Mouse (Mus musculus): ENCODE results near the gene Tcp11l2.

Tcp11l2 gene

DNA sequence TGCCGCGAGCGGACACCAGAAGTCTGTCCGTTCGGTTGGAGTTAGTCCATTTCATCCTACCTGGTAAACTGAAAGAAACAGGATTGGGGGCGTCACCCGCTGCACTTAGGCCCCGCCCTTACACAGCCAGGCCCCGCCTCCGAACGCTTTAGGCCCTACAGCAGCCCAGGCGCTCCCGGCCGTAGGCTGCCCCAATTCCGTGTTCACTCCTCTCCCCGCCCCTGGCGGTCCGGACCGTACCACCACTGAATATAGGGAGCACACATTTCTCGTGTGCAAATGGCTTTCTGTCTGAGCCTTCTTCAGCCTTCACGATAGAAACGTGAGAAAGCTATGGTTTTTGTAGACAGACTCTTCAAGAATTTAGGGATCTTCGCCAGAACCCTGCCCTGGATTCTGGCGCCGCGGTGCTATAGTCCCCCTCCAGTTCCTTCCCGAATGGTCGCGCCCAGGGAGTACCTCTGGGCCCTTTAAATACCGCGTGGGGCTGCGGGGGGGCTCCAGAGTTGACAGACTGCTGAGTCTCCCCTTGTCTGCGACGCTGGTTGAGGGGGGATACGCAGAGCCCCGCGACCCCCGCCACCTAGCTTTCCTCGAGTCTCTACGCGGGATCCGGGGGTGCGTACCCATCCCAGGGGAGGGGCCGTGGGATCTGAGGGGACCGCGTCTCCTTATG is at the start of gene Tcp11l2:
Gene Tcp11l2 (plus strand): TSS at position 232 of the 676 bp plus-strand sequence.
- peak; percentile 91 for DNase-seq (ENCODE audit: low spot score)

DNA sequence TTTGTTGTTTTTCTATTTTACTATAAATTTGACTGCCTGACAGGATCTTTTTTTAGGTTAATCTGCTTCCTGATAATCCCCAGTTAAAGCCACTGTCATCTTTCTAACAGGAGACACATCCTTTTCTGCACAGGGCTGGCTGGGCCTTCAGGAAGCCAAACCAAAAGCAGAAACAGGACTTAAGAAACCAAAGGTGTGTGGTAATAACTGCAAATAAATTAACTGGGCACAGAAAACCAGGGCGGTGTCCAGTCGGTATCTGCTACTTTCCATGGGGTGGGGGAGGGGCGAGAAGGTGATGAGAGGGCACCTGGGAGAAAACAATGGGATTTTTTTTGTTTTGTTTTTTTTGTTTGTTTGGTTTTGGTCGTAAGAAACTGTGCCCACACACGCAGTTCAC is 49.4 kb upstream of the Tcp11l2 start:
- DNase-seq (ENCODE audit: low spot score) = no peak

DNA sequence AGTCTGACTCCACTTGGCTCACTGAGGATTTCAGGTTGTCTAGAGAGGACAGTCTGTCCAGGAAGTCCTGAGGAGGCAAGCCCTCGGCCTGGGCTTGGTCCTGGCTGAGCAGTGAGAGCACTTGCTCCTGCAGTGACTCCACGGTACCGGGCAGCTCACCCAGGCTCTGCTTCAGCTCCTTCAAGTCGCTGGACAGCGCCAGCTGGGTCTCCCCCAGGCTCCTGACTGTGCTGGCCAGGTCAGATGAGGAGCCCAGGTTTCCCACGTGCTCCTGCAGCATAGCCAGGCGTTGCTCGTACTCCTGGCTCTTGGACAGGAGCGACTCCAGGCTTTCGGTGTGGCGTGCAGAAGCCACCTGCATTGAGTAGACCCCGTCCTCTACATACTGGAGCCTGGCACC is 48.8 kb upstream of the Tcp11l2 start:
- DNase-seq (ENCODE audit: low spot score) = no peak

DNA sequence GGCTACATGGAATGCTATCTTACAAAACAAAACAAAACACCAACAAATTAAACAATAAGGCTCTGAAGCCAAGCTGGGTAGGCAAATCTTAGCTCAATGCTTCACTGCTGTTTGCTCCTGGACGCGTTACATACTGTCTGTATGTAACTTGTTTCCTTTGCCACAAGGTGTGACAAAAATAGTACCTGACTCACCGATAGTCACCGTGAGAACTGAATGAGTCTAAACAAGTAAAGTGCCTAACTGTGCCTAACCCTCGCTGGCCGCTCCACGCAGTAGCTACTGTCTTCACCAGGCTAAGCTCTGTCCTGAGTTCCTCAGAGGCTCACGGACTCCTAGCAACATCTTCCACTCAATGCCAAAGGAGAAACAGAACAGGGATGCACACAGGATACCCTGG is 46.0 kb upstream of the Tcp11l2 start:
- DNase-seq (ENCODE audit: low spot score) = no peak

DNA sequence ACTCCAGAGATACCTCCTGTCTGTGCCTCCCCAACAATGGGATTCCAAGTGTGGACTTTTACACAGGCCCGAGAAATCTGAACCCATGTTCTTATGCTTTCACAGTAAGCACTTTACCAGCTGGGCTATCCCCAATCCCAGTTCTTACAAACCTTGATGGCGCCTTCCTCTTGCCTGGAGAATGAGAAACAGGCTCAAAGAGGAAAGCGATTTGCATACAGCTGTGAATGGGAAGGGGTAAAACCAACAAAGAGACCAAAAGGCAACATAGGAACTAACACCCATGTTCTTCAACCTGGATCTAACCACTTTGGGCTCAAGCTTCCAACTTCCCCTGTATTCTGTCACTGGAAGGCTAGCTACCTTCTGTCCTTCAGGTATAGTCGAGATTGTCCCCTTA is 44.9 kb upstream of the Tcp11l2 start:
- DNase-seq (ENCODE audit: low spot score) = no peak

DNA sequence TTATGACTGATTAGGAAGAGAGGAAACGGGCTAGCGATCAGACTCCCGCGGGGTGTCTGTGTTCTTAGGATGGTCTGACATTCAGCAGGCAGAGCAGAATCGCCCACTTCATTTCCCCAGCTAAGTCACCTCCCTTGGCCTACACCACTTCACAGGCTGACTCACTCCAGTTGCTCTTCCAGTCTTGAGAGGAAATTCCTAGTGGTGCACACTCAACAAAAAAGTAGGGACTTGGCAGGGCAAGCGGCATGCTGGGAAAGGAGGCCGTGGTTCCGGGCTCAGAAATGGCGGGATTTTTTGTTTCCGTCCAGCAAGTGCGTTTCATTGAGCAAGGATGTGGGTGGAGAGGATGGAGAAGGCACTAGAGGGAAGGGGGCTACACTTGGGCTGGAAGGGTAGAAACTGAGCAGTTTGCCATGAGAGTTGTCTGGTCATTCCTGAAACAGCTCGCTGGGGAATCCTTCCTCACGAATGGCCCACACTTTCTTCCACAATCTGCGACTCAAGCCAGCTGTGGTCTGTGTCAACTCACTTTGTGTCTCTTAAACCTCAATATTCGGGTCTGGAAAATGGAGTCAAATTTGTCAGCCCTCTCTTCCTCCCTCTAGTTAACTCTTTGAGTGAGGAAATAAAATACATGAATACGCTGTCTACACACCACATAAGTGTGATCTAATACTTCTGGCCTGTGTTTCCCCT is 44.1 kb upstream of the Tcp11l2 start:
- no peak for DNase-seq (ENCODE audit: low spot score)

DNA sequence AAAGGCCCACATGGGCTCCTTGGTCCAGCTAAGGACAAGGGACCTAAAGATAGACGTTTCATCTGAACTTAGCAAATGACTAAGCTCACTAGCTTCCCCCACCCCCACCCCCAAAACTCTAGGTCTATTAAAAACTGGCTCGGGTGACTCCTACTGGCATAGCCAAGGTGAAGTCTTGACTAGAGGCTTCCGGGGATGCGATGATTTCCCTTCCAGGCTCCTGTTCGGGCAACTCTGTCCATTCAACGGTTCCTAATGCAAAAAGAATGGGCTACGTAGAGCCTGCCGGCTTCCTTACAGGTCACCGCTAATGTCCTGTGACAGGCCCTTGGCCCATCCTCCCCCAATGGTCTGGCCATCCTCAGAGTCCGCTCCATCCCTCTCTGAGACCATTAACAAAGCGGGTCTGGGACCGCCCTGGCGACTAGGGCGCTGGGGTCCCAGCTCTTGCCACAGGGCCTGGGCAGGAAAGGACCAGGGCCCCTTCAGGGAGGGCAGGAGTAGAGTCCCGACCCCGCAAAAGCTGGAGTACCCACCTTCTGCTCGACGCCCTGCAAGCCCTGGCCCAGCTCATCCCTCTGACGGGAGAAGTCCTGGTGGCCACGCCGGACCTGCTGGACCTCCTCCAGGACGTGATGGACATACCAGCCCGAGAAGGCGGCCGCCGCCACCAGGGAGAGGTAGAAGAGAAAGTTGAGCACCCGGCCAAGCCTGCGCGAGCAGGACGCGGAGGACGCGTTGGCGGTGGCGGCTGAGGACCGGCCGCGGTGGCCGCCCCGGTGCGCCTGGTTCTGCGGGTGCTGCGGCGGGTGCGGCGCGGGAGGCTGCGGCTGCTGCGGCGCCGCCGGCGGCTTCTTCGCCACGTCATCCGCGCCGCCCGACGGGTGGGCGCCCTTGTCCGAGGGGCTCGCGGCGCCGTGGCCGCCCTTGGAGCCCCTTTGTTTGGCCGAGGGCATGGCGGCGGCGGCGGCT is 43.2 kb upstream of the Tcp11l2 start:
- DNase-seq (ENCODE audit: low spot score) = peak; percentile 22

DNA sequence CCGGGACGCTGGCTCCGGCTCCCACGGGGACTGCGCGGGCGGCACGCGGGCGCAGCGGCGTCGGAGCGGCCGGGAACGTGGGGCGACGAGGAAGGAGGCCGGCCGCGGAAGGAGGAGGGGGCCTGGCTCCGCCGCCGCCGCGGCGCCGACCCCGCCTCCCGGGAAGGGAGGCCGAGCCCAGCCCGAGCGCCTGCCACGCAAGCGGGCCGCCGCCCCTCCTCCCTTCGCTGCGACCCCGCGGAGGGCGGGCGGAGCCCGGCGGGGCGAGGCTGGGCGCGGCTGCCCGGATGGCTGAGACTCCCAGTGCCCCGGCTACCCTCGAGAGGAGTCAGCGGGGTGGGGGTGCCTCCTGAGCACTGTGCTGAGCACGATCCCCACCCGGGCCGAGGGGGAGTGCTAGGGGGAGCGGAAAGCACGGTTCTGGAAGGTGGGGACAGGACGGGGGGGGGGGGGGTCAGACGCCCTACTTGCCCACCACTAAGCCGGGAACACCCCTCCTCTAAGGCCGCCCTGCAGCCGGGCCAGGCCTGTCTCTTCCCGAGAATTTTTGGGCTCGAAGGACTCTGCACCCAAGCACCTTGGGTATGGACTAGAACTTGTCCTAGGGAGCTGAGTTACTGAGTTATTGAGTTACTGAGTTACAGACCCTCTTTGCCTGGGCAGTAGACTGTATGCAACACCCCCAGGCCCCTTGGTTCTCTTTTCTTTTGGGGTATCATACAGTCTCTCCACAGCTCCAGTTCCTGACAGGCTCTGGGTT is 42.3 kb upstream of the Tcp11l2 start, which contains the start of gene Ckap4:
Gene Ckap4 (minus strand): TSS at position 151 of the 760 bp plus-strand sequence.
- DNase-seq (ENCODE audit: low spot score) = peak; percentile 71

DNA sequence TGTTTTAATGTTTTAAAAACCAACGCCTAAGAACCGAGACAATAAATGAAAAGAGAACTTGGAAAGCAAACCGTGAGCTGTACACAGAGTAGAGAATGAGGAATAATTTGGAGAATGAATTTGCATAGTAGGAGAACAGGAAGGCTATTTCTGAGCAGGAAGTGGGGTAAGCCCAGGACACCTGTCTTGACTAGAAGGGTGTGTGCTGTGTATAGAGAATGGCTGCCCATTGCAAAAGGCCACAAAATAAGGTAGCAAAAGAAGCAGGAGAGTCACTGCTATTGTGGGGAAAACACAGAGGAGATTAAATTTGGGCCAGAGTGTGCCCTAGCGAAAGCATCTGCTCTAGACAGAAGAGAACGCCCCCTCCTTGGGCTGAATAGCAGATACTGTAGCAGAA is 41.0 kb upstream of the Tcp11l2 start:
- DNase-seq (ENCODE audit: low spot score) = no peak

DNA sequence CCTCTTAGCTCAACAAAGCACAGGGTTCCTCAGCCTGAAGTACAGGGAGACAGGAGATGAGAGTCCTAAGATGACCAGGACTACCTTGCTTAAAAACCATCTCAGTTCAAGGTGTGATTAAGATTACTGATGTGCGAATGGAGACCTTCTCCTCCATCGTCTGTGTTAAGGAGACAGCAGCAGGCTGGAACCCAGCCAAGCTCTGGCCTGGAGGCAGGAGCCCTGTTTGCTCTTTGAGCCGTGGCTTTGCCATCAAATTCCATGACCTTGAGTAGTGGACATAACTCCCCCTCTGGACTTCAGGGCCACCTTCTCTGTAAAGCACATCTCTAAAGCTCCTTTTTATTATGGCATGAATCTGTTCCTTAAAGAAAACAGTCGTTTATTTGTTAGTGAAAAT is 40.6 kb upstream of the Tcp11l2 start:
- DNase-seq (ENCODE audit: low spot score) = peak; percentile 31

DNA sequence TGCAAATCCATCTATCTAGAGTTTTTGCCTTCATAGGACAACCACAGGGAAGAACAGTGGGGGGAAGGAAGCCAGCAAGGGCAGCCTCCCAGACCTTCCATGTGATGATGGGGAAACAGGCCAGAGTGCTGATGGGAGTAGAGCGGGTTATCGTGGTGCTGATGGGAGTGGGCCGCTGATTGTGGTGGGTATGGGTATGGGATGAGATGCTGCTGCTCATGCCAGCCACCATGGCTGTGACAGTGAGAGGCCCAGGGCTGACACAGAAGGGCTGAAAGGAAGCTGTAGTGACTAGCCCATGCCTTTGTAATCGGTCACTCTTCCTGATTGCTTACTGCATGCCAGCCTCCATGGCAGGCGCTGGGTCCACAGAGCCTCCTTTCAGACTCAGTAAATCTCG is 36.8 kb upstream of the Tcp11l2 start:
- no peak for DNase-seq (ENCODE audit: low spot score)

DNA sequence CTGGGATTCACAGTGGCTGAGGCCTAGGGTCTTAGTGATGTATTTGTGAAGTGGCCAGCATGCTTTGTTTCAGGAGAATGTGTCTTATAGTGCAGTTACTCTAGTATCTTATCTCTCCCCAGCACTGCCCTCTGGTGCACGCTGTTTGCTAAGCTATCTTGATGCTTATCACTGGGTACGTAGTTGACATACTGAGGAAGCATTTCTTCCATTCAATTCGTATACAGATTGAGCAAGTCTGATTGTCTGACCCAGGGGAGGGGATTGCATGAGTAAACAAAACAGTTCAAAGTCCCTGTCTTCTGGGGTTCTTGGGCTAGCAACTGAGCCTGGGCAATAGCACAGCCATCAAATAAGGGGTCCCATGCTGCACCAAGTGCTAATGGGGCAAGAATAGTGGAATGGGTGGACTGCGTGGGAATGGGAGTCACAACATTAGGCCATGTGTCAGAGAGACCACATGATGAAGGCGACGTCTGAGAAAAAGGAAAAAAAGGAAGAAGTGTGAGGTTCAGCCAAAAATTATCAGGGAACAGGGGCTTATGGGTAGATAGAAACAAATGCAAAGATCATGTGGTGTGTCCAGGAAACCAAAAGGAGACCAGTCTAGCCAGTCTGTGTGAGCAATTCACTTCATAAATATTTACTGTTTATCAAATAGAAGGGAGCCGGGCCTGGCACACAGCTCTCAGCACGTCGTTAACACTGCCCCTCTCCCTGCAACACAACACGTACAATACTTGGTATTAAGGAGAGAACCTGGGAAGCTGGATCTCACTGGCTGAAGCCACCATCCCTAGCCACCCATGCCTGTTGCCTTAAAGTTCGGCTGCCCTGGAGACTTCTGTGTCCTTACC is 33.4 kb upstream of the Tcp11l2 start:
- DNase-seq (ENCODE audit: low spot score) = no peak

DNA sequence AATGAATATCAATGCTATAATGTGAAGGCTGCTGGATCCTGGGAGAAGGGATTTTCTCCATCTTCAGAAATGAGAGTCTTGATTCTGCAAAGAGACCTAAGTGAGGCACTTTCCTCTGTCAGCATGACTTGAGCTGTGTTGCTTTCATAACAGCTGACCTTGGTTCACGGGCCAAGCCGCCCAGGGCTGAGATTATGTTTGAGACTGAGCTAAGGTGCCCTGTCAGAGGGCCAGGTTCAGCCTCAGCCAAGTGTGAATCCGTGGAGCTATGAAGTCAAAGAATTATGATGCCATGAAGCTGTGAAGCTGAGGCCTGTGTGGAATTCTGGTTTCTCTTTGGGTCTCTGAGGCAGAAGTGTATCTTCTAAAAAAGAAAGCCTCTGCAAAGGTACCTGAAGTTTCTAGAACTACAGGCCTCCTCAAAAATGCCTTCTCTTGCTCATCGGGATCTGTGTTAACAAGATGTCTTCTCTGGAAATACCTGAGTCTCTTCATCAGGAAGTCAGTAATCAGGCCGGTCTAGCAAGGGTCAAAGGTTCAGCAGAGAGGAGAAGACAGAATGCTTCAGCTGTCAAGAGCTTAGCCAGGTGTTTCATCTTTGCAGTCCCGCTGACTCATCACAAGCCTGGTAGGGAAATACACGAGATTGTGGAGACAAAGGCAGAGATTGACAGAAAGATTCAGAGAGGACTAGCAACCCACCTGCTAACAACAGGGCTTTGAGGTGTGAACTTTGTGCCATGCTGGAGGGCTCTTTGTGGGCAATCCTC is 31.4 kb upstream of the Tcp11l2 start:
- peak; percentile 51 for DNase-seq (ENCODE audit: low spot score)

DNA sequence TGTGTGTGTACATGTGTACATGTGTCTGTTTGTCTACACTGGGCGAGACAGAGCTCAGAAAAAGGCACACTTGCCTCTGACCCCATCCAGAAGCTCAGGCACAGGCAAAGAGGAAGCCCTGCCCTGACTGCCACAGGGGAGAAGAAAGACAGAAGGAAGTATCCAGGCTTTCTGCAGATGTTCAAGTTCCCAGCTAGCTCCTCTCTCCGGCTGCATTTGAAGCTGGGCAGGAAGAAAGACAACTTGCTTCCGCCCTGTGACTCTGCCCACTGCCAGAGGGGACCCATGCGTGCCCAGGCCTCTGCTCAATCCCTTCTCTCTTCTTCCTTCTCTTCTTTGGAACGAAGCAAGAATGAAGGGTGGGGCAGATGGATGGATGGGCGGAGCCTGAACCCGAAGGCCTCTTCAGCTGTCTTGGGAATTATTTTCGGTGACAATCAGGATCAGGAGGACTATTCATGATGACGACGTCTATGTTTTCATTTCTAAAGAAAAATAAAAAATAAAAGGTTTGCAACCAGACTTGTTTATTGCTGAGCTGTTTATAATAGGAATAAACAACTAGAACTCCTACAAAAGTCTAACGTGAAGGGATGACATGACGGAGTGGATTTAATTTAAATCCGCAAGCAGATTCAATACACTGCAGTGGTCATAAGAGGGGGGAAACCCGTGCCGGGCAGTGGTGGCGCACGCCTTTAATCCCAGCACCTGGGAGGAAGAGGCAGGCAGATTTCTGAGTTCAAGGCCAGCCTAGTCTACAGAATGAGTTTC is 27.1 kb upstream of the Tcp11l2 start:
- no peak for DNase-seq (ENCODE audit: low spot score)

DNA sequence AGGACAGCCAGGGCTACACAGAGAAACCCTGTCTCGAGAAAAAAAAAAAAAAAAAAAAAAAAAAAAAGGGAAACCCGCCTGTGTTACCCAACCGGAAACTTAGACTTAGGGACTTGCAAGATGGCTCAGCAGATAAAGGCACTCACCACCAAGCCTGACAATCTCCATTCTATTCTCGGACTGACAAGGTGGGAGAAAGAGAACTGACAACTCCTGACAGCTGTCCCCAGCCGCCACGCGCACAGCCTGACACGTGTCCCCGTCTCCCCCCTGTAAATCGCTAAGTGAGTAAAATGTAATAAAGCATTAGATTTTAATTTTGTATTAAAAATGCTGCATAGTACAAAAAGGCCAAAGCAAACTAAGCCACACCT is 26.5 kb upstream of the Tcp11l2 start:
- DNase-seq (ENCODE audit: low spot score) = no peak

DNA sequence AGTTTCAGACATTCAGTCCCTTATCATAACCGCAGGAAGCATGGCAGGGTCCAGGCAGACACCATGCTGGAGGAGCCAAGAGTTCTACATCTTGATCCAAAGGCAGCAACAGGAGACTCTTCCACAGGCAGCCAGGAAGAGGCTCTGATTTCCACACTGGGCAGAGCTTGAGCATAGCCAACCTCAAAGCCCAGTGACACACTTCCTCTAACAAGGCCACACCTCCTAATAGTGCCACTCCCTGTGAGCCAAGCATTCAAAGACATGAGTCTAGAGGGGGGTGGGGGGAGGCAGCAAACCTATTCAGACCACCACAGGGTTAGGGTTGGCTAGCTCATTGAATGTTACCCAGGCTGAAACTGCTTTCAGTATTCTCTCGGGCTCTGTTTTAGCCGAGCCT is 24.6 kb upstream of the Tcp11l2 start:
- DNase-seq (ENCODE audit: low spot score) = no peak

DNA sequence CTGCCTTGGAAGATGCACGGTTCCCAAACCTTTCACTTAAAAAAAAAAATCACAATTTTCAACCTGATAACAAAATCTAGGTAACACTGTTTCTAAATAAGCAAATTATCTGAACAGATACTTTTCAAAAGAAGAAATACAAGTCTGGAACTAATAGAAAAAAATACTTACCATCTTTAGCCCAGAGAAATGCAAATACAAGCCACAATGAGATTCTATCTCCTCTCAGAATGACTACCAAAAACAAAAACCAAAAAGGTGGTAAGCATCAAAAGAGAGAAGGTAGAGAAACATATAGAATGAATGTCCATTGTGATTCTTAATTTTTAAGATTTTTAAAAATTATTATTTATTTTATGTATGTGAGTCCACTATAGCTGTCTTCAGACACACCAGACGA is 23.9 kb upstream of the Tcp11l2 start:
- DNase-seq (ENCODE audit: low spot score) = no peak

DNA sequence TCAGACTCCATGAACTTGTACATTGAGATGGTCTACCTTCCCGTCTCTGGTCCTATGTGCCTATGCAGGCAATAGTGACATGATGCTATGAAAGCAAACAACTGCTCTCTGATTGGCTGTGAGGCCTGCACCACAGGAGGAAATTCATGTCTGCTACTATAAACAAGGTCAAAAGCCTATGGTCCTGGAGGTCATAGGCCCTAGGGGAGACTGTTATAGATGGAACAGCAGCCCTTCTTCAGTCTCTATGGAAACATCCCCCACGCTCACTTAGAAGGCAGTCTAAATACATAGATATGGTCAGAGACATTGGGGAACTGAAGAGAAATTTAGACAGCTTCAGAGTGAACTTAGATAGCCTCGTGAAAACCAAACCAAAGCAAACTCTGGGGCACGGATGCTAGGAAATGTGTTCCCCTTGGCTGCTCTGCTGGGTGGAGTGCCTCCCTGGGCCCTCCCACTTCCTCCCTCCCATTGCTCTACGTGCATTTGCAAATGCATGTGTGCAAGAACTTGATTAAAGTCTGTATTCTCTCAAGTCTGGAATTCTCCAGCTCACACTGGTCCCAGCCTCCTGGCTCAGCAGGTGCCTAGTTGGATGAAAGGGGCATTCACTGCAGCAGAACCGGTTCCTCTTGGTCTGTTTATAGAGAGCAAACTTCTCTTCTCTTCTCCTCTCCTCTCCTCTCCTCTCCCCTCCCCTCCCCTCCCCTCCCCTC is 22.0 kb upstream of the Tcp11l2 start:
- no peak for DNase-seq (ENCODE audit: low spot score)

DNA sequence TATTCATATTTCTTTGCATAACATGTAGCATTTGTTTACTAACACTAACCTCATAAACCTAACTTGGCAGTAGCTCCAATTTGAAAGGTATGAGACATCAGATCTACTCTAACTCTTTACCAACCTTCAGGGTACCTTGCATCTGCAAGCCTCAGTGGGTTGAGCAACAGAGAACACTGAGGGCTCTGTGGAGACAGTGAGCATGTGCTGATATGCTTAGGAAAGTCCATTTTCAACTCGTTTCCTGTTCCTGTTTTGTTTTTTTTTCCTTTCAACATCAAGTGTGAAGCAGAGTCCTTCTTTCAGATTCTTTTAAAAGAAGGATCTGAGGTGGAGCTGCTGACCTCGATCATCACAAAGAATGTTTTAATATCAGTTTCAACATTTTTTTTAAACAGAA is 20.3 kb upstream of the Tcp11l2 start:
- no peak for DNase-seq (ENCODE audit: low spot score)
